In genomic region chr8:105257318-105258114, GRCm38 (mm10) we compare ENCODE assay signal across 14 mouse cellular contexts. TPM values are rescaled to one million over a fixed set of nuclear protein-coding genes. Genes with fewer than 3 reads are reported as not detected.
A peak's percentile ranks its signal among the peaks of the same experiment; 100 is the strongest.
DNase-seq lines count a peak whose midpoint lies in the region.
"Had no signal": no experiment of that assay in that cellular context is flagged by ENCODE, and none has a peak within 500 bp of the region (broad histone marks: within the 10 kb centered on the region; RNA-seq: fewer than 3 reads in every experiment).

No protein-coding gene starts in this region.

- DNase-seq in heart, adult 11 months = peak; percentile 74
- DNase-seq in heart, postnatal 36 days = no peak
- DNase-seq in testis, postnatal 10 days (ENCODE audit: low spot score) = peak; percentile 30
- DNase-seq in testis, postnatal 14 days (ENCODE audit: low spot score) = no peak
- peak; percentile 52 for DNase-seq in R1 (ENCODE audit: low read depth, low spot score)
- no peak for DNase-seq in left cerebral cortex, postnatal 14 days (ENCODE audit: low spot score in 2 of 2)
- DNase-seq: adrenal gland, adult 8-10 months; adrenal gland, postnatal 36 days; cerebellum, adult 2 months; cerebellum, postnatal 14 days; forebrain, postnatal 0 days; gastrocnemius, postnatal 25 days; heart, postnatal 4 days had no signal

- intact Hi-C loops in heart, postnatal 36 days (cut with DNase I) = loop anchor here (2.0 to 5.0 kb wide), 2 partner anchors 23 to 100 kb away; no protein-coding TSS in a partner anchor
- intact Hi-C loops in left cerebral cortex, postnatal 14 days (cut with DNase I) = no loop called here

RNA-seq across cellular contexts. Expression of gene B3gnt9, which starts 2.6 kb away (rescaled TPM):
- 1 to 10 TPM; 4.4 to 5.7 TPM for total RNA-seq in heart, postnatal 36 days (2021)
- total RNA-seq in left cerebral cortex, postnatal 14 days (2021) = 1 to 10 TPM; 2.6 to 4.8 TPM

RNA-seq across cellular contexts. Expression of gene Tradd, which starts 6.9 kb away (rescaled TPM):
- total RNA-seq in heart, postnatal 36 days (2021) = 1 to 10 TPM; 4.9 to 5.8 TPM
- total RNA-seq in left cerebral cortex, postnatal 14 days (2021) = 1 to 10 TPM; 6.7 to 7.9 TPM

RNA-seq across cellular contexts. Expression of gene Fbxl8, which starts 6.9 kb away (rescaled TPM):
- 1 to 10 TPM; 2.3 to 3.4 TPM for total RNA-seq in heart, postnatal 36 days (2021)
- under 1 TPM; 0.80 to 0.83 TPM for total RNA-seq in left cerebral cortex, postnatal 14 days (2021)

RNA-seq across cellular contexts. Expression of gene Hsf4, which starts 12.1 kb away (rescaled TPM):
- 1 to 10 TPM; 1.6 to 2.6 TPM for total RNA-seq in heart, postnatal 36 days (2021)
- total RNA-seq in left cerebral cortex, postnatal 14 days (2021) = 1 to 10 TPM; 1.5 to 2.3 TPM
- total RNA-seq: granulocyte monocyte progenitor cell, adult 5-6 weeks had no signal

RNA-seq across cellular contexts. Expression of gene Nol3, which starts 18.4 kb away (rescaled TPM):
- 10 to 100 TPM; 19.3 to 22.1 TPM for total RNA-seq in heart, postnatal 36 days (2021)
- 1 to 10 TPM; 4.5 to 5.1 TPM for total RNA-seq in left cerebral cortex, postnatal 14 days (2021)
- total RNA-seq: granulocyte monocyte progenitor cell, adult 5-6 weeks had no signal

Comparison
In these comparisons a context has a peak if more than half of its experiments do, and no peak if none do; other contexts are left out.
1. DNase-seq: peak in heart, adult 11 months (single experiment), testis, postnatal 10 days (single experiment) and R1 (single experiment); none in heart, postnatal 36 days (0 of 2), testis, postnatal 14 days (single experiment) and left cerebral cortex, postnatal 14 days (0 of 2).